Mouse (Mus musculus) heart, adult 2 months (tissue): ENCODE measurements at regions not wholly inside any gene's neighbourhood (a gene's known extent, or its start where the extent isn't known, plus 50 kb on each side); places are given as distances from the start of the nearest gene placed in this dataset.

Experiments used
- DNase-seq, 2 experiments: peaks; one replicate each; pipeline ENCODE4 v3.0.0; 2021
- H3K27ac ChIP-seq: fragments of 200-600 bp; 2 replicates; pipeline ENCODE4 v1.8.1; 2022
- H3K27me3 ChIP-seq: fragments of 200-500 bp; 2 replicates; pipeline ENCODE4 v1.6.1; 2012; ENCODE audit warnings: mild to moderate bottlenecking, low read length, inconsistent platforms, mixed read lengths; ENCODE audit not compliant: control insufficient read depth, insufficient read depth
- H3K36me3 ChIP-seq: fragments of 200-500 bp; 2 replicates; pipeline ENCODE4 v1.6.1; 2012; ENCODE audit warnings: low read length, inconsistent platforms; ENCODE audit not compliant: control insufficient read depth, insufficient read depth
- H3K4me1 ChIP-seq: fragments of 200-500 bp; 2 replicates; pipeline ENCODE4 v1.6.1; 2011; ENCODE audit warnings: low read length; ENCODE audit not compliant: control insufficient read depth, insufficient read depth
- H3K4me3 ChIP-seq: fragments of 200-600 bp; 2 replicates; pipeline ENCODE4 v1.8.1; 2022
- H3K79me2 ChIP-seq: fragments of 200-500 bp; replicated peaks from 2 replicates; pipeline ENCODE4 v1.6.1; 2012; ENCODE audit warnings: mild to moderate bottlenecking, inconsistent platforms, low read length, moderate library complexity, mixed read lengths; ENCODE audit not compliant: control insufficient read depth, insufficient read depth
- H3K9ac ChIP-seq: fragments of 200-500 bp; 2 replicates; pipeline ENCODE4 v1.6.1; 2012; ENCODE audit warnings: low read depth, mild to moderate bottlenecking, control low read depth, inconsistent platforms, low read length, mixed read lengths
- CTCF ChIP-seq: fragments of 200-600 bp; IDR thresholded peaks from 2 replicates; pipeline ENCODE4 v1.8.1; 2022; ENCODE audit warnings: antibody characterized with exemption, mild to moderate bottlenecking, moderate library complexity
- EP300 ChIP-seq: fragments of 200-500 bp; IDR thresholded peaks from 2 replicates; pipeline ENCODE4 v1.6.1; 2011; ENCODE audit warnings: low read depth, low read length, control low read depth; ENCODE audit not compliant: insufficient read depth
- POLR2A ChIP-seq: fragments of 200-500 bp; IDR thresholded peaks from 2 replicates; pipeline ENCODE4 v1.6.1; 2011; ENCODE audit warnings: mild to moderate bottlenecking, low read depth, low read length, control low read depth; ENCODE audit not compliant: insufficient read depth
- WGBS: fragments of 180-500 bp; shearing (Covaris S2); methylation state at CpG from one replicate; pipeline ENCODE4 v1.1.7; 2018; 5-methylcytosine and 5-hydroxymethylcytosine counted together
- intact Hi-C: fragments of 180-260 bp; cut with DNase I; formaldehyde crosslinking; loops from one replicate; pipeline ENCODE4 v1.15.1; 2025

GRCm38 (mm10) chr14:25323542-25324484, 135.2 kb upstream of the Zmiz1 start:
- Histone ChIP-seq H3K27me3 (no peaks in the 10 kb centered on the region), H3K4me1 (peaks cover 3% of the 10 kb centered on the region; the same call in 1 of the 2 replicates), H3K79me2 (no peaks in the 10 kb centered on the region), H3K9ac (no peak overlapping the region), H3K4me3 (no peak overlapping the region), H3K27ac (no peak overlapping the region), H3K36me3 (no peaks in the 10 kb centered on the region)
- WGBS: 88% methylated on average over 6 of the region's 6 CpGs
- TF ChIP-seq CTCF (no peak), EP300 (no peak), POLR2A (no peak)
- no peak for DNase-seq
- intact Hi-C loops: no loop called here

GRCm38 (mm10) chr14:25325887-25326286, 133.1 kb upstream of the Zmiz1 start:
- Histone ChIP-seq H3K79me2 (no peaks in the 10 kb centered on the region), H3K27me3 (no peaks in the 10 kb centered on the region), H3K27ac (no peak overlapping the region), H3K4me1 (peaks cover 3% of the 10 kb centered on the region; the same call in 1 of the 2 replicates), H3K36me3 (no peaks in the 10 kb centered on the region), H3K9ac (no peak overlapping the region), H3K4me3 (no peak overlapping the region)
- 81% methylated on average over 3 of the region's 3 CpGs for WGBS
- intact Hi-C loops: no loop called here
- TF ChIP-seq CTCF (no peak), POLR2A (no peak), EP300 (no peak)
- DNase-seq: no peak

GRCm38 (mm10) chr14:25328230-25328629, 130.8 kb upstream of the Zmiz1 start:
- Histone ChIP-seq H3K79me2 (no peaks in the 10 kb centered on the region), H3K27ac (no peak overlapping the region; the same call in 1 of the 2 replicates), H3K27me3 (no peaks in the 10 kb centered on the region), H3K4me3 (no peak overlapping the region), H3K9ac (no peak overlapping the region), H3K36me3 (no peaks in the 10 kb centered on the region), H3K4me1 (peaks cover 3% of the 10 kb centered on the region; the same call in 1 of the 2 replicates)
- TF ChIP-seq EP300 (no peak), POLR2A (no peak), CTCF (no peak)
- intact Hi-C loops: no loop called here
- DNase-seq: no peak
- 62% methylated on average over 5 of the region's 5 CpGs for WGBS

GRCm38 (mm10) chr14:25334186-25334585, 124.8 kb upstream of the Zmiz1 start:
- 95% methylated on average over 2 of the region's 2 CpGs for WGBS
- Histone ChIP-seq H3K4me3 (no peak overlapping the region), H3K36me3 (no peaks in the 10 kb centered on the region), H3K27me3 (no peaks in the 10 kb centered on the region), H3K4me1 (no peaks in the 10 kb centered on the region), H3K79me2 (no peaks in the 10 kb centered on the region), H3K9ac (no peak overlapping the region), H3K27ac (no peak overlapping the region)
- intact Hi-C loops: no loop called here
- no peak for DNase-seq
- TF ChIP-seq POLR2A (no peak), CTCF (no peak)

- intact Hi-C loops: no loop called here
- DNase-seq: no peak
- Histone ChIP-seq H3K9ac (no peak overlapping the region), H3K4me1 (no peaks in the 10 kb centered on the region), H3K36me3 (no peaks in the 10 kb centered on the region), H3K79me2 (no peaks in the 10 kb centered on the region), H3K27me3 (no peaks in the 10 kb centered on the region), H3K27ac (no peak overlapping the region), H3K4me3 (no peak overlapping the region)
- no peak for TF ChIP-seq CTCF
- TF ChIP-seq EP300: no peak
- TF ChIP-seq POLR2A: no peak
- 97% methylated on average over 1 of the region's 1 CpGs for WGBS
Measured at GRCm38 (mm10) chr14:25336875-25337274, 122.1 kb upstream of the Zmiz1 start.

- no peak overlapping the region for H3K27ac ChIP-seq
- intact Hi-C loops: no loop called here
- 80% methylated on average over 9 of the region's 9 CpGs for WGBS
- H3K27me3 ChIP-seq: no peaks in the 10 kb centered on the region
- H3K9ac ChIP-seq: no peak overlapping the region
- TF ChIP-seq CTCF (no peak), POLR2A (no peak), EP300 (no peak)
- DNase-seq: no peak
- no peaks in the 10 kb centered on the region for H3K79me2 ChIP-seq
- peaks cover 3% of the 10 kb centered on the region for H3K4me1 ChIP-seq
- H3K36me3 ChIP-seq: no peaks in the 10 kb centered on the region
- no peak overlapping the region for H3K4me3 ChIP-seq
Measured at GRCm38 (mm10) chr14:25338404-25339051, 120.5 kb upstream of the Zmiz1 start.
